Mouse (Mus musculus) heart, embryonic 14.5 days (tissue): ENCODE measurements at regions not wholly inside any gene's neighbourhood (a gene's known extent, or its start where the extent isn't known, plus 50 kb on each side); places are given as distances from the start of the nearest gene placed in this dataset.

Source experiments
- ATAC-seq: fragments of 200-750 bp; cut with Nextera tagmentation; 2 replicates; pipeline ENCODE4 v1.8.0; 2017; ENCODE audit warnings: low read depth, moderate TSS enrichment; ENCODE audit not compliant: insufficient number of reproducible peaks, insufficient read depth, low FRiP score
- H3K27ac ChIP-seq, 2 experiments: fragments of 200-500 bp in 1 of 2; fragments of 300-500 bp in 1 of 2; sonication (generic) in 1 of 2; replicated peaks in 1 of 2; 2 replicates each; pipeline ENCODE4 v1.5.1; 2012 to 2014; ENCODE audit warnings: low read depth in 2 of 2, low read length in 2 of 2, control low read depth in 1 of 2, mild to moderate bottlenecking in 1 of 2, mixed read lengths in 1 of 2; ENCODE audit not compliant: control insufficient read depth in 1 of 2, insufficient read depth in 1 of 2
- H3K27me3 ChIP-seq: fragments of 300-500 bp; sonication (generic); 2 replicates; pipeline ENCODE4 v1.6.1; 2014; ENCODE audit warnings: mild to moderate bottlenecking, low read length, control low read depth; ENCODE audit not compliant: control insufficient read depth, insufficient read depth
- H3K36me3 ChIP-seq: fragments of 300-500 bp; sonication (generic); 2 replicates; pipeline ENCODE4 v1.6.1; 2014; ENCODE audit warnings: mild to moderate bottlenecking, control low read depth, low read length, mixed read lengths; ENCODE audit not compliant: control insufficient read depth, insufficient read depth
- H3K4me1 ChIP-seq, 2 experiments: fragments of 200-500 bp in 1 of 2; fragments of 300-500 bp in 1 of 2; sonication (generic) in 1 of 2; 2 replicates each; pipeline ENCODE4 v1.6.1; 2012 to 2014; ENCODE audit warnings: low read length in 2 of 2, control low read depth in 1 of 2, mixed read lengths in 1 of 2; ENCODE audit not compliant: control insufficient read depth in 2 of 2, insufficient read depth in 2 of 2
- H3K4me2 ChIP-seq: fragments of 300-500 bp; sonication (generic); 2 replicates; pipeline ENCODE4 v1.6.1; 2014; ENCODE audit warnings: mild to moderate bottlenecking, low read length
- H3K4me3 ChIP-seq, 2 experiments: fragments of 200-500 bp in 1 of 2; fragments of 300-500 bp in 1 of 2; sonication (generic) in 1 of 2; 2 replicates each; pipeline ENCODE4 v1.5.1; 2012 to 2014; ENCODE audit warnings: low read length in 2 of 2, mild to moderate bottlenecking in 2 of 2, control low read depth in 1 of 2, low read depth in 1 of 2, moderate library complexity in 1 of 2; ENCODE audit not compliant: control insufficient read depth in 1 of 2, insufficient read depth in 1 of 2
- H3K9ac ChIP-seq: fragments of 300-500 bp; sonication (generic); 2 replicates; pipeline ENCODE4 v1.6.1; 2014; ENCODE audit warnings: mild to moderate bottlenecking, low read length
- H3K9me3 ChIP-seq: fragments of 300-500 bp; sonication (generic); 2 replicates; pipeline ENCODE4 v1.6.1; 2016; ENCODE audit warnings: low read length, control low read depth; ENCODE audit not compliant: control insufficient read depth
- WGBS: fragments of 180-500 bp; shearing (Covaris S2); extraction: QIAGEN DNeasy Blood & Tissue Kit; methylation state at CpG from one replicate; pipeline ENCODE4 v1.1.7; 2014; 5-methylcytosine and 5-hydroxymethylcytosine counted together

DNA sequence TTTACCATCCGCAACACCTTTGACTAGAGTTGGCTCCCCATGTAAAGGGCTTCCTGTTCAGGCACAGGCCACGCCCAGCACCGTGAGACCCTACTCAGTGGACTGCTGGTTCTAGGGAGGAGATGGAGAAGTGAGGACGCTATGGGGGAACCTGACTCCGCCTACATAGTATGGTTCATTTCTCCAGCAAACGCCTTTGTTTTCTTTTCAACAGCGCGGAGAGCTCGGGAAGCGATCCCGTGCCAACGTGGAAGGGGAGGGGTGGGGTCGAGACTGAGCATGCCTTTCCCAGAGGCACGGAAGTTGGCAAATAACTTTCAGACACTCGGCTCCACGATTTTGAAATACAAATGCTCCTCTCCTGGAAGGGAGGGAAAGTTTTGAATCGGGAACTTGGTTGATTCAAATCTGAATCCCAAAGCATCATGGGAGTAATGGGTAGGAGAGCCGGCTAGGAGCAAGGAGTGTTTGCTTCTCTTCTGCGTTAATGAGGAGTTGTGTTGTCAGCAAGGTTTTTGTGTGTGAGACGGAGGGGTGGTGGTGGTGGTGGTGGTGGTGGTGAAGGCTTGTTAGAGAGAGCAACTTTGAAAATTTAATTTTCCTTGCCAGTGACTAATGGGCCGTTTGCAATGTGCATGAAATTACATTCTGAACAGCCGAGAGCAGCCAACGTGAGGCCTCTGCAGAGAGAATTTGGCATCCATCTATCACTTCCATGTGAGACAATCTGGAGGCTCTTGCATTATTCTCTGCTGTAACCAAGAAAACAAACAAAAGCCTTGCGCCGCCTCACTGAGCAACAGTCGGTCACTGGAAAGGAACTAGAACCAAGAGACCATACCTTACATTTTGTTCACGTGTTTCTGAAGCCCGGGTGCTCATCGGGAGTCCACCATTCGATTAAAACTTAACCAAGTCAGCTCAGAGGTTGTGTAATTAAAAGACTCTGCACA is 89.9 kb upstream of the Gm9887 start:
- Histone ChIP-seq H3K36me3 (no peaks in the 10 kb centered on the region), H3K9me3 (no peaks in the 10 kb centered on the region), H3K27me3 (no peaks in the 10 kb centered on the region), H3K27ac (peak overlapping the region; percentile 64 to 77), H3K4me2 (peak overlapping the region; percentile 77), H3K9ac (peak overlapping the region; percentile 72), H3K4me3 (peak overlapping the region; percentile 44 to 56), H3K4me1 (peaks cover 5 to 9% of the 10 kb centered on the region in 2 experiments; a peak in 2 of 4 replicates)
- ATAC-seq = peak; percentile 76
- WGBS = 28% methylated on average over 30 of the region's 30 CpGs

DNA sequence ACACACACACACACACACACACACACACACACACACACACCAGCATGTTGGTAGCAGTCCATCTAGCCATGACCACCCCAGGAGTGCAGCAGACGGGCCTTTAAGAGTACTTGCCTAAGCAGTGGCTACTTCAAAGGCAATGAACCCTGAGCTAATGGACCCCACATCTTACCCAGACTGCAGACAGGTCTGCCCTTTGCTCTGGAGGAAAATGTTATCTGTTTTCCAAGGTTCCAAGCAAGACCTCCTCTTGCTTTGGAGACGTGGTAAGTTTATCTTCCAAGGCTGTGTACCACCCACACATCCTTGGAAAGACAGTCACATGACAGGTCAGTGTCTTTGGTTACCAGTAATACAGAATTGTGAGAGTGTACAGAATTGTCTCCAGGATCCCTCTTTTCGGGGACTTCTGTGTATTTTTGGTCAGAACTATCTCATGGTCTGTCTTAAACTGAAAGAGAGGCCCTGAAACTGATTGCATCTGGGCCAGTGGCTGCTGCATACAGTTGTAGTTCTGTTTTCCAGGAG is 88.4 kb upstream of the Gm9887 start:
- no peak overlapping the region for H3K4me2 ChIP-seq
- H3K9ac ChIP-seq = no peak overlapping the region
- no peaks in the 10 kb centered on the region for H3K36me3 ChIP-seq
- no peak for ATAC-seq
- no peaks in the 10 kb centered on the region for H3K27me3 ChIP-seq
- 65% methylated on average over 3 of the region's 3 CpGs for WGBS
- H3K4me1 ChIP-seq = peaks cover 4 to 8% of the 10 kb centered on the region in 2 experiments; a peak in 2 of 4 replicates
- no peak overlapping the region for H3K27ac ChIP-seq
- no peak overlapping the region for H3K4me3 ChIP-seq
- no peaks in the 10 kb centered on the region for H3K9me3 ChIP-seq

DNA sequence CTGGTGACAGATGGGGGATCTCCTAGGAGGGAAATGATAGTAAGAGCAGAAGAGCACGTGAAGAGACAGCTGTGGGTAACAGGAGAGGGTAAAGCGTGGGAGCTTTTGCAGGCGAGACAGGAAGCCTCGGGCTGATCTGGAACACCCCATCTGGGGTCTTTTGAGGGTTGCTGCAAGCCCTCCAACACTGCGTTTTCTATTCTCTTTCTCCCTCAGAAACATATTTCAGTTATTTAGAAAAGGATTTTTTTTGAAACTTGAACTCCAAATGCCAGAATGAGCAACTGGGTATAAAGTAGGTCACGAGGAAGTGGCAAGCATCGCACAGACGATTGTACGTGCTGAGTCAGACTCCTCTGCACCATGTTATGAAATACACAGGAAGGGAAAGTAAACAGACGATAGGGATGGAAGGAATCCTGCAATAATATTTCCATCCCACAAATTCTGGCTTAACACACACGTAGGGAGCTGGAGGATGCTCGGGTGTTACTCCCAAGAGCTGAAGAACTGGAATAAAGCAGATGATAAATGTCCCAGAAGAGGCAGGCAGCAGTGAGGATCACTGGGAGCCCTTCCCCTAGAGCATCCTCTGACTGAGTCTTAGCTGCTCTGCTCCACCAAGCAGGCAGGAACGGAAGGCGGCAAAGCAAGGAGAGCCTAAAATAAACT is 86.0 kb upstream of the Gm9887 start:
- ATAC-seq = no peak
- 54% methylated on average over 14 of the region's 14 CpGs for WGBS
- H3K4me1 ChIP-seq = peaks cover 4 to 8% of the 10 kb centered on the region in 2 experiments; a peak in 2 of 4 replicates
- H3K9me3 ChIP-seq = no peaks in the 10 kb centered on the region
- no peak overlapping the region for H3K9ac ChIP-seq
- H3K4me3 ChIP-seq = no peak overlapping the region
- H3K36me3 ChIP-seq = no peaks in the 10 kb centered on the region
- no peak overlapping the region for H3K4me2 ChIP-seq
- H3K27ac ChIP-seq = peak overlapping the region in 1 of 2 experiments; percentile 26; a peak in 2 of 4 replicates
- H3K27me3 ChIP-seq = no peaks in the 10 kb centered on the region

DNA sequence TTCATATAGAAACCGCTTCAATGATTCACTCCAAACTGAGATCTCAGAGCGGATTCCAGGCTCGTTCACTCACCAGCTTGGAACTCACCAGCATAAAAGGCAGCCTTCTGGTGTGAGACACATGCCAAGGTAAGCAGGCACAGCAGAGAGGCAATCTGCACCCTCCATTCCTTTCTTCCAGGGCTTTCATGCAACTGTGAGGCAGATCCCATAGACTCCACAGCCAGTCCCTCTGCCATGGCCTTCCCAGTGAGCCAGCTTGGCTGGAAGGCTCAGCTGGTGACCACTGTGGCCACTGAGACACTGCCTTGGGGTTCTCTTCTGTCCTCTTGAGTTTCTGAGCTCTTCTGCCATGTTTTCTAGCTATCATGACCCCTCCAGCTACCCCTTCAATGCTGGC is 84.5 kb upstream of the Gm9887 start:
- Histone ChIP-seq H3K9ac (no peak overlapping the region), H3K36me3 (no peaks in the 10 kb centered on the region), H3K27me3 (no peaks in the 10 kb centered on the region), H3K4me3 (no peak overlapping the region), H3K4me2 (no peak overlapping the region), H3K9me3 (no peaks in the 10 kb centered on the region), H3K4me1 (peaks cover 0 to 2% of the 10 kb centered on the region in 2 experiments; a peak in 2 of 4 replicates), H3K27ac (no peak overlapping the region)
- WGBS = 73% methylated on average over 3 of the region's 3 CpGs
- ATAC-seq = no peak

DNA sequence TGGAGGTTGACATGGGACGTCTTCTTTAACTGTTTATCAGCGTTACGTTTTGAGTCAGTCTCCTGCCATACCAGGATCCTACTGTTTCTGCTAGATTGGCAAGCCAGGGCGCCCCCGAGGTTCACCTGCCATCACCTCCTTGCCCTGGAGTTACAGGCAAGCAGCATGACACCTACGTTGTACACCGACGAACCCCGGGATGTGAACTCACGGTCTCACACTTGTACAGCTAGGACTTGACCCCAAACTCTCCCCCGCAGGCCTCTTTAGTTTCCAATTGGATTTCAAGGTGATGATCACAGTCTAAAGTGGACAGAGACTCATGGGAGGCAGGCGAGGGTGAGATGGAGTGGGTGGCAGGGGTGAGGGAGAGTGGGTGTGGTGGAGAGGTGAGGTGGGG is 83.9 kb upstream of the Gm9887 start:
- no peak for ATAC-seq
- Histone ChIP-seq H3K9ac (no peak overlapping the region), H3K4me3 (no peak overlapping the region), H3K9me3 (no peaks in the 10 kb centered on the region), H3K36me3 (no peaks in the 10 kb centered on the region), H3K27ac (no peak overlapping the region), H3K4me1 (no peaks in the 10 kb centered on the region), H3K27me3 (no peaks in the 10 kb centered on the region), H3K4me2 (no peak overlapping the region)
- 77% methylated on average over 12 of the region's 12 CpGs for WGBS

DNA sequence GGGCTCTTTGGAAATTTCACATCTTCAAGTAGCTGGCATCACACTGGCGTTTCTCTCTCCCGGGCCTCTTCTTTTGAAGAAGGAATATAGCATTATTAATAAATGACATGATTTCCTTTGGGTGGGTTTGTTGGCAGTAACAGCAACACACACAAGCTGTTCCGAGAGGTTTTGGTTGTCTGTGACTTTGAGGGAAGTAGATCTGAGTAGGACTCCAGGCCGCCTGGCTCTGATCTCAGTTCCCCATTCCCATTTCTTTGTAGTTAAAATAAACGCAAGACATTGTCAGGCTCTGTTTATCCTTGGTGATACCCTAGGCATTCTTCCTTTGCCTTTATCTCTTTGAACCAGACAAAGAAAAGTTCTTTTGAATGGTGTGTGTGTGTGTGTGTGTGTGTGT is 83.3 kb upstream of the Gm9887 start:
- Histone ChIP-seq H3K4me3 (no peak overlapping the region), H3K4me1 (no peaks in the 10 kb centered on the region), H3K4me2 (no peak overlapping the region), H3K27me3 (no peaks in the 10 kb centered on the region), H3K9me3 (no peaks in the 10 kb centered on the region), H3K36me3 (no peaks in the 10 kb centered on the region), H3K9ac (no peak overlapping the region), H3K27ac (no peak overlapping the region)
- ATAC-seq = no peak
- 53% methylated on average over 5 of the region's 5 CpGs for WGBS

DNA sequence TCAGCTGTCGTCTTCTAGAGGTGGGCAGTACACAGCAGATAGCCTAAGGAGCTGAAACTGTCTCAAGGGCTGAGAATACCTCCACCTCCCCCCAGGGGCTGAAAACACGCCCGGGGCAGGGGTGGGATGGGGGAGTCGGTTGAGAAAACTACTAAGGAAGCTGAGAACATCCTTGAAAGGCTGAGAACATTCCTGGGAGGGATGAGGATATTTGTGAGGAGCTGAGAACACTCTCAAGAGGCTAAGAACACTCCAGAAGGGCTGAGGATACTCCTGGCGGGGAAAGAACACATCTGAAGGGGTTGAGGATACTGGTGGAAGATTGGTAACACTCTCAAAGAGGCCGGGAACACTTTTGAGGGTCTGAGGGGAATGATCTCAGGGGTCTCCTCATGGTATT is 81.3 kb upstream of the Gm9887 start:
- Histone ChIP-seq H3K4me1 (no peaks in the 10 kb centered on the region), H3K9me3 (no peaks in the 10 kb centered on the region), H3K36me3 (no peaks in the 10 kb centered on the region), H3K27me3 (no peaks in the 10 kb centered on the region), H3K4me2 (no peak overlapping the region), H3K4me3 (no peak overlapping the region), H3K9ac (no peak overlapping the region), H3K27ac (no peak overlapping the region)
- no peak for ATAC-seq
- 65% methylated on average over 6 of the region's 6 CpGs for WGBS
